Mouse (Mus musculus) G1E (cell line): ENCODE data around the gene Srp68. TPM values are rescaled to one million over a fixed set of nuclear protein-coding genes. Genes with fewer than 3 reads are reported as not detected.

ENCODE experiments used
- ATAC-seq: 2 replicates; pipeline ENCODE4 v1.8.0; 2016; ENCODE audit warnings: mild to moderate bottlenecking; ENCODE audit not compliant: insufficient number of reproducible peaks, poor library complexity, low FRiP score, severe bottlenecking; ENCODE audit errors: extremely low read depth
- DNase-seq: peaks from one replicate; pipeline ENCODE4 v3.0.0; 2012; ENCODE audit warnings: low spot score
- H3K27me3 ChIP-seq: 2 replicates; pipeline ENCODE4 v1.6.1; 2012; ENCODE audit warnings: mild to moderate bottlenecking, low read length, inconsistent platforms; ENCODE audit not compliant: insufficient read depth
- H3K36me3 ChIP-seq: replicated peaks from 2 replicates; pipeline ENCODE3; 2012; ENCODE audit warnings: mild to moderate bottlenecking, inconsistent platforms
- H3K4me1 ChIP-seq: 2 replicates; pipeline ENCODE4 v1.6.1; 2012; ENCODE audit warnings: low read depth, low read length, inconsistent platforms, mixed read lengths; ENCODE audit not compliant: insufficient read depth
- H3K4me3 ChIP-seq: 2 replicates; pipeline ENCODE4 v1.5.1; 2012; ENCODE audit warnings: low read depth, mild to moderate bottlenecking, inconsistent platforms, low read length, moderate library complexity, mixed read lengths
- H3K9me3 ChIP-seq: replicated peaks from 2 replicates; pipeline ENCODE4 v1.6.1; 2012; ENCODE audit warnings: inconsistent platforms
- CTCF ChIP-seq: IDR thresholded peaks from 2 replicates; pipeline ENCODE4 v1.5.1; 2012; ENCODE audit warnings: low read depth, low read length, inconsistent platforms, mixed read lengths
- GATA1 ChIP-seq: IDR thresholded peaks from 2 replicates; pipeline ENCODE4 v1.6.1; 2012; ENCODE audit warnings: borderline replicate concordance, low read length, inconsistent platforms, mixed read lengths
- GATA2 ChIP-seq: IDR thresholded peaks from 2 replicates; pipeline ENCODE4 v1.6.1; 2012; ENCODE audit warnings: low read depth, low read length, inconsistent platforms, borderline replicate concordance
- POLR2AphosphoS5 ChIP-seq: IDR thresholded peaks from 2 replicates; pipeline ENCODE4 v1.6.1; 2012; ENCODE audit warnings: low read depth, low read length, inconsistent platforms; ENCODE audit not compliant: insufficient replicate concordance
- TAL1 ChIP-seq: conservative IDR thresholded peaks from 2 replicates; pipeline ENCODE4 v1.6.1; 2012; ENCODE audit warnings: low read depth, low read length, inconsistent platforms, mixed read lengths
- polyA plus RNA-seq: library from polyadenylated mRNA; stranded (reverse); fragments of >175 nt; gene quantifications from 2 replicates; pipeline ENCODE4 v1.2.3, GENCODE M21; 2012
- total RNA-seq, 2 experiments: library from RNA; stranded (forward) in 1 of 2; stranded (reverse) in 1 of 2; fragments of 200-1000 nt in 1 of 2; fragments of >200 nt in 1 of 2; fragmentation: Nextera tagmentation in 1 of 2; gene quantifications; 2 replicates each; pipeline ENCODE4 v1.2.3; 2014 to 2017

Srp68 gene
- total and polyA plus RNA-seq, 3 experiments, result 35.1 to 79.1 (median 49.3) TPM

DNA sequence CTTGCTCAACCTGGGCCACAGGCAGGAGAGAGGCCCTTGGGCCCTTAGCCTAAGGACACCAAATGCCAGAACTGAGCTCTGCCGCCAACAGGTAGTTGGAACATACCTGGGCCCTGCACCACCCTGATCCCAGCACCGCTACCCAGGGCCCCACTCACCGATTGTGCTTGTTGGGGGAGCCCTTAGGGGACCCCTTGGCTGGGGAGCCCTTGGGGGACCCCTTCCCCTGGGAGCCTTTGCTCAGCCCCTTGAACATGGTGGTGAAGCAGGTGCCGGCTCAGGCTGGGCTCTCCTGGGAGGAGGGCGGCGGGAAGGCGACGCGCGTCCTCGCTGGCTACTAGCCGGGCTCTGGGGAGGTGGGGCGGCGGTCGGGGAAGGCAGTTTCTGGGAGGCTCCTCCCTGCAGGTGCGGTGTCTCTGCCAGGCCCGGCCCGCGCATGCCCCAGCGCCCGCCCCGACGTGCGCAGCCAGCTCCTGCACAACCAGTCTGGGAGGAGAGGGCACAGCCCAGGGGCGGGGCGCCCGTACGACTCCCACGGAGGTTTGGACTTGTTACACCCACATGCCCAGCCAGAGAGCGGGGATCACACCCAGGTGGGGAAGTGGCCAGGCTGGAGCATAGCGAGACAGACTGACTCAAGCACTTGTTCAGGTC is 36.1 kb downstream of the Srp68 start, which contains the start of gene Evpl:
Evpl (minus strand) TSS at position 336 of the 654 bp plus-strand sequence.
- Histone ChIP-seq H3K4me1 (peaks cover 5% of the 10 kb centered on the region; the same call in 1 of the 2 replicates), H3K27me3 (peaks cover 59% of the 10 kb centered on the region), H3K4me3 (no peak within 1 kb of the TSS), H3K9me3 (no peaks in the 10 kb centered on the region), H3K36me3 (peaks cover 6% of the 10 kb centered on the region)
- ATAC-seq, result no peak
- no peak for TF ChIP-seq POLR2AphosphoS5
- TF ChIP-seq GATA2, result no peak
- TF ChIP-seq GATA1, result no peak
- no peak for TF ChIP-seq TAL1
- no peak for TF ChIP-seq CTCF
- DNase-seq, result no peak

DNA sequence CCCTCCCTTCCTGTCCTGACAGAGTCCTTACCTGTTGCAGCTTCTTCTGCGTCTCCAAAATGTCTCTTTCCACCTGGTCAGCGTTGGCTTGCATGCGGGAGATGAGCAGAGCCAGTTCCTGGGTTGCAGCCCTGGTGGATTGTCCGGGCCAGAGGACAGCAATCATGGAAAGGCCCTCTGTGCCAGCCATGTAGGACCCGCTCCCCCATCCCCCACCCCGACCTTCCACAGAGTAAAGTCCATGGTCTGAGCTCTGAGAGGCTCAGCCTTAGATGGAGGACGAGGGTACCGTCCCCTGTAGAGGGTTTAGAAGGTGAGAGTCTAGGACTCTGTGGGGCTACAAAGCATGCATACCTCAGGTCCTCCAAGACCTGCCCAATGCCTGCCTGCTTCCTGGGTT is 39.1 kb downstream of the Srp68 start:
- ATAC-seq (no peak), DNase-seq (no peak)
- peaks cover 74% of the 10 kb centered on the region for H3K27me3 ChIP-seq
- no peaks in the 10 kb centered on the region for H3K36me3 ChIP-seq
- TF ChIP-seq TAL1 (no peak), GATA1 (no peak), CTCF (no peak), GATA2 (no peak), POLR2AphosphoS5 (no peak)
- no peaks in the 10 kb centered on the region for H3K9me3 ChIP-seq
- H3K4me1 ChIP-seq, result peaks cover 5% of the 10 kb centered on the region; the same call in 1 of the 2 replicates
- no peak overlapping the region for H3K4me3 ChIP-seq

DNA sequence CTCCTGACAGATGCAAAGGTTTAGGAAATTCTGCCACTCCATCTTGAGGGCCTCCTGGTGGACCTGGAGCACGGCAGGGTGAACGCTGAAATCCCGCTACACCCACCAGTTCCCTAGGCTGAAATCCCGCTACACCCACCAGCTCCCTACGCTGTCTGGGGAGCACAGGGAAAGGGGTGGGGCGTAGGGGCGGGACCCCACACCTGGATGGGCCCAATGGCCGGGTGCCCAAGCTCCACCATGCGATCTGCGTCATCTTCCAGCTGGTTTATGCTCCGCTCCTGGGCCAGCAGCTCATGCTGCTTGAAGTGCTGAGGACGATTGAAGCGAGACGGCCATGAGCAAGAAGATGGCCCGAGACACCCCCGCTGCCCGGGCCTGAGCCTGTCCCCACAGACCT is 41.6 kb downstream of the Srp68 start:
- Histone ChIP-seq H3K27me3 (peaks cover 84% of the 10 kb centered on the region), H3K9me3 (no peaks in the 10 kb centered on the region)
- no peak for ATAC-seq

DNA sequence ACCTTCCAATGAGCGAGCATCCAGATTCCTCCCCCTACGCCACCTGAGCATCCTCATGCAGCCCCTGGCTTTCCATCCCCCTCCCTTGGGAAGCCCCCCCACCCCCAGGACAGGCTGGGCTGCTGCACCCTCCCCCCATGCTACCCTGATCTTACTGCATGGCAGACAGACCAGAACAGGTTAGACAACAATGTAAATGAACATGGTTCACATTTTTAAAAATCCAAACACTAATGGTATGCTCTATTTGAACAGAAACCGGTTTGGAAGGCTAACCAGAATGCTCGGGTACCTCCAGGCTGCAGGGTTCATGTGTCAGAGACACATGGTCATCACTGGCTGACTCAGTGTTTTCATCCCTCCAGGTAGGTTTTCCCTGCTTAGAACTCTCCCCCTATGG is 45.3 kb downstream of the Srp68 start:
- no peak for ATAC-seq
- Histone ChIP-seq H3K27me3 (peaks cover 69% of the 10 kb centered on the region), H3K4me1 (peaks cover 3% of the 10 kb centered on the region; the same call in 1 of the 2 replicates), H3K4me3 (no peak overlapping the region), H3K9me3 (peaks cover 11% of the 10 kb centered on the region), H3K36me3 (no peaks in the 10 kb centered on the region)
- TF ChIP-seq GATA1 (no peak), GATA2 (no peak), POLR2AphosphoS5 (no peak), TAL1 (no peak), CTCF (no peak)
- no peak for DNase-seq

More for the DNA sequence above, 41.6 kb downstream of the Srp68 start:
- no peak for DNase-seq
- H3K4me3 ChIP-seq, result no peak overlapping the region
- TF ChIP-seq POLR2AphosphoS5, result no peak
- no peak for TF ChIP-seq GATA2
- TF ChIP-seq TAL1, result no peak
- TF ChIP-seq CTCF, result no peak
- no peak for TF ChIP-seq GATA1
- H3K4me1 ChIP-seq, result no peaks in the 10 kb centered on the region
- no peaks in the 10 kb centered on the region for H3K36me3 ChIP-seq

DNA sequence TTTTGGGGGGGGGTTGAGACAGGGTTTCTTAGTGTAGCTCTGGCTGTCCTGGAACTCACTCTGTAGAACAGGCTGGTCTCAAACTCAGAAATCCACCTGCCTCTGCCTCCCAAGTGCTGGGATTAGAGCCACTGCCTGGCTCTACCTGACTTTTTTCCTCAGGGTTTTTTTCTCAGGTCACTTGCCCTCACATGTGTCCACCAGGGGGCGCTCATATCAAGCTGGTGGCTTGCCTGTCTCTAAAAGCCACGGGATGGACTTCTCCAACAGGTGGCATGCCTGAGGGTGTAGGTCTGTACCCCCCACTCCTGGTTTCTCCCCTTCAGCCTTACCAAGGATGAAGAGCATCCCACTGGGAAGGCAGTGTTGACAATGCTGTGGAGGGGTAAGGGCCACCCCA is 47.6 kb downstream of the Srp68 start:
- TF ChIP-seq GATA2, result no peak
- no peak for TF ChIP-seq TAL1
- TF ChIP-seq CTCF, result peak; percentile 71
- TF ChIP-seq GATA1, result no peak
- TF ChIP-seq POLR2AphosphoS5, result no peak
- peaks cover 34% of the 10 kb centered on the region for H3K9me3 ChIP-seq
- H3K4me3 ChIP-seq, result no peak overlapping the region
- peaks cover 3% of the 10 kb centered on the region; the same call in 1 of the 2 replicates for H3K4me1 ChIP-seq
- no peaks in the 10 kb centered on the region for H3K36me3 ChIP-seq
- ATAC-seq, result no peak
- H3K27me3 ChIP-seq, result peaks cover 72% of the 10 kb centered on the region
- peak; percentile 68 for DNase-seq

DNA sequence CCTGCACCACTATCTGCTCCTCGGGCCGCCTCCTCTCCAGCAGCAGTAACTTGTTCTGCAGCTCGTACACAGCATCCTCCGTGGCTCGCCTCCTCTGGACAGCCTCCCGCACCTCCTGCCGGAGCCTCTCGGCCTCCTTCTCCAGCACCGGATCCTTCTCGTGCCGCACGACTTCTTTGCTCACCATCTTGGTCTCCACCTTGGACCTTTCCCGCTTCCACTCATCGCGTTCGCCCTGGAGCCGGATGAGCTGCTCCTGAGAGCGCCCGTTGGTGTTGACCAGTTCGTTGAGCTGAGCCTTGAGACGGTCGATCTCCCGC is 51.3 kb downstream of the Srp68 start:
- Histone ChIP-seq H3K27me3 (peaks cover 51% of the 10 kb centered on the region), H3K4me3 (no peak overlapping the region), H3K36me3 (no peaks in the 10 kb centered on the region), H3K4me1 (peaks cover 26% of the 10 kb centered on the region), H3K9me3 (peaks cover 40% of the 10 kb centered on the region)
- TF ChIP-seq TAL1 (no peak), GATA1 (no peak), CTCF (no peak), GATA2 (no peak), POLR2AphosphoS5 (no peak)
- ATAC-seq, result no peak
- DNase-seq, result no peak
